Mouse (Mus musculus): ENCODE data around the gene Pcdh15. TPM values are rescaled to one million over a fixed set of nuclear protein-coding genes. Genes with fewer than 3 reads are reported as not detected.

Pcdh15 gene
- polyA plus RNA-seq, 1 experiment: 0.08 TPM

DNA sequence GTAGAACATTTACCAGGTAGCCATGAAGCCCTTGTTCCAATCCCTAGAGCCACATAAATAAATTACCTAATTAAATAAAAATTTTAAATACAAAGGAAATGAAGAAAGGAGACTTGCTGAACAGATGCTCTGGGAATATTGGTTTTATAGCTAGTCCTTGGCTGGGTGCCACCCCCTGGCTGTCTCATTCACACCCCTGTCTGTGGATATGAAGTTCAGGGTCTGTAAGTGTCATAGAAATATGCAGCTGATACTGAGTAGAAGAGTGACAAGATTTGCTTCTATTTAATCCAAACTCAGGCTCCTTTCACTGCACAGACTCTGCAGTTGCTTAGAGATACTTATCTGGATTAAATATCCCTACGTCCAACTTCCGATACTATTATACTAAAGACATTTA is 1205.0 kb downstream of the Pcdh15 start:
- Histone ChIP-seq H3K36me3 (ENCODE audit: control insufficient read depth, insufficient read depth) (no peaks in the 10 kb centered on the region), H3ac (ENCODE audit: control insufficient read depth, insufficient read length) (no peak overlapping the region), H3K79me2 (ENCODE audit: control insufficient read depth, insufficient read depth) (no peaks in the 10 kb centered on the region), H3K4me2 (ENCODE audit: low read depth) (no peak overlapping the region), H3K27me3 (ENCODE audit: control insufficient read depth, insufficient read depth, insufficient read length) (no peaks in the 10 kb centered on the region), H3K4me3 (no peak overlapping the region)
- no peak for TF ChIP-seq USF1 (IDR thresholded peaks at IDR 0.05; ENCODE audit: low read depth)
- no peak for TF ChIP-seq E2F4 (IDR thresholded peaks at IDR 0.05; ENCODE audit: insufficient read depth)
- TF ChIP-seq SRF (IDR thresholded peaks at IDR 0.05; ENCODE audit: control insufficient read depth, insufficient read length, low read depth): no peak
- TF ChIP-seq MYOG (IDR thresholded peaks at IDR 0.05; ENCODE audit: control insufficient read depth in 1 of 3, insufficient read depth in 1 of 3, insufficient read length in 2 of 3, low read depth in 2 of 3): no peak
- no peak for TF ChIP-seq REST (IDR thresholded peaks at IDR 0.05; ENCODE audit: insufficient read depth, insufficient read length)
- no peak for TF ChIP-seq TCF12 (IDR thresholded peaks at IDR 0.05; ENCODE audit: insufficient read depth, poor library complexity, severe bottlenecking)
- TF ChIP-seq POLR2A (IDR thresholded peaks at IDR 0.05; ENCODE audit: insufficient read length, low read depth): no peak
- TF ChIP-seq TCF3 (IDR thresholded peaks at IDR 0.05; ENCODE audit: insufficient read length, low read depth): no peak
- TF ChIP-seq POLR2AphosphoS2 (IDR thresholded peaks at IDR 0.05; ENCODE audit: insufficient read length, low read depth): no peak
- no peak for TF ChIP-seq MAX (IDR thresholded peaks at IDR 0.05; ENCODE audit: low read depth)
- TF ChIP-seq MYOD1 (IDR thresholded peaks at IDR 0.05; ENCODE audit: control insufficient read depth in 1 of 3, insufficient read length in 2 of 3, low read depth in 2 of 3): no peak
- no peak for TF ChIP-seq CEBPB (IDR thresholded peaks at IDR 0.05; ENCODE audit: insufficient read depth, poor library complexity, severe bottlenecking)

DNA sequence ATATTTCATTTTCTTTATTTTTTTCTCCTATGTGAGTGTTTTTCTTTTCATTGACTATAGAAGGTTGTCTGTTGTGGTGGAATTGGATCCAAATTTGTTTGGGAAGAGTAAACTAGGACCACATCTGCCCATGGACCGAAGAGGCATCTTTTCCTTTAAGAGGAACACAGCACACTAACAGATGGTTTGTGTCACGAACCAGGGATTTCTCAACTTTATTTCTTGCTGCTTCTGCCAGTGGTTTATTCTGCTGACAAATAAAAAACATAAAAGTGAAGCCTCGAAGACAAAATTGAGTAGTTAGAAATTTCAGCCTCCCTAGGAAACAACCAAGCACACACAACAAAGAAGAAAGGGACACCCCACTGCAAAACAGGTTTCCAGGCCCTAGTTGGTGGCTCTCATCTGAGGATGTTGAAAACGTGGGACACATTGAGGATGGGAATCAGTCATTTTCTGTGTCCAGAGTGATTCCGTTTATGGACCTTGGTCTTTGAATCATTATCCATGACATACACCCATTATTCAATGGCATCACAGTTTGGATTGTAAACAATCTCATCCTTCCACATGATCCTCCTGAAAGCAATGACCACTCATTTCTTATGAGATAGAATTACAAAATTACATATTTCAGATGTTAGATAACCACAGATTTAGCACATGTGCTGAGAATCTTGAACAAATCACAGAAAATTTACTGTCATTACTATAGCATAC is 1206.5 kb downstream of the Pcdh15 start:
- Histone ChIP-seq H3K79me2 (ENCODE audit: control insufficient read depth, insufficient read depth) (no peaks in the 10 kb centered on the region), H3K4me3 (no peak overlapping the region), H3K4me2 (ENCODE audit: low read depth) (no peak overlapping the region), H3K27me3 (ENCODE audit: control insufficient read depth, insufficient read depth, insufficient read length) (no peaks in the 10 kb centered on the region), H3ac (ENCODE audit: control insufficient read depth, insufficient read length) (no peak overlapping the region), H3K36me3 (ENCODE audit: control insufficient read depth, insufficient read depth) (no peaks in the 10 kb centered on the region)
- no peak for TF ChIP-seq MYOG (IDR thresholded peaks at IDR 0.05; ENCODE audit: control insufficient read depth in 1 of 3, insufficient read depth in 1 of 3, insufficient read length in 2 of 3, low read depth in 2 of 3)
- no peak for TF ChIP-seq MYOD1 (IDR thresholded peaks at IDR 0.05; ENCODE audit: control insufficient read depth in 1 of 3, insufficient read length in 2 of 3, low read depth in 2 of 3)
- no peak for TF ChIP-seq E2F4 (IDR thresholded peaks at IDR 0.05; ENCODE audit: insufficient read depth)
- no peak for TF ChIP-seq MAX (IDR thresholded peaks at IDR 0.05; ENCODE audit: low read depth)
- TF ChIP-seq REST (IDR thresholded peaks at IDR 0.05; ENCODE audit: insufficient read depth, insufficient read length): no peak

DNA sequence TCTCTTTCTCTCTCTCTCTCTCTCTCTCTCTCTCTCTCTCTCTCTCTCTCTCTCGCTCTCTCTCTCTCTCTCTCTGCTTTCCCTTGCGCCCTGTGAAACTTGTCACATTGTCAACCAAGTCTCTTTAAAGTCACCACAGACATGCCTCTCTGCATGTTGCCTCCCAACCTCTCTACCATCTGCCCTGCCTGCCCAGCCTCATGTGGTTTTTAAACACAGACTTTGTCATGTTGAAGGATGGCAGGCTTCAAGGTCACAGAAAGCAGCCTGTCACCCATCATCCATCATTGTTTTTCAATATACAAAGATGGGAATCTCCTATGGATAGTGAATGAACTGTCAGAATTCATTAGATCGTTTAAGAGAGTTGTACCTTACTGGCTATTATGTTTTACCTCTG is 1207.9 kb downstream of the Pcdh15 start:
- Histone ChIP-seq H3K4me2 (ENCODE audit: low read depth) (no peak overlapping the region), H3ac (ENCODE audit: control insufficient read depth, insufficient read length) (no peak overlapping the region), H3K27me3 (ENCODE audit: control insufficient read depth, insufficient read depth, insufficient read length) (no peaks in the 10 kb centered on the region), H3K4me3 (no peak overlapping the region), H3K79me2 (ENCODE audit: control insufficient read depth, insufficient read depth) (no peaks in the 10 kb centered on the region), H3K36me3 (ENCODE audit: control insufficient read depth, insufficient read depth) (no peaks in the 10 kb centered on the region)
- no peak for TF ChIP-seq MAX (IDR thresholded peaks at IDR 0.05; ENCODE audit: low read depth)
- no peak for TF ChIP-seq POLR2AphosphoS2 (IDR thresholded peaks at IDR 0.05; ENCODE audit: insufficient read length, low read depth)
- TF ChIP-seq E2F4 (IDR thresholded peaks at IDR 0.05; ENCODE audit: insufficient read depth): no peak
- no peak for TF ChIP-seq REST (IDR thresholded peaks at IDR 0.05; ENCODE audit: insufficient read depth, insufficient read length)
- no peak for TF ChIP-seq TCF12 (IDR thresholded peaks at IDR 0.05; ENCODE audit: insufficient read depth, poor library complexity, severe bottlenecking)
- TF ChIP-seq POLR2A (IDR thresholded peaks at IDR 0.05; ENCODE audit: insufficient read length, low read depth): no peak
- no peak for TF ChIP-seq USF1 (IDR thresholded peaks at IDR 0.05; ENCODE audit: low read depth)
- no peak for TF ChIP-seq TCF3 (IDR thresholded peaks at IDR 0.05; ENCODE audit: insufficient read length, low read depth)
- TF ChIP-seq MYOD1 (IDR thresholded peaks at IDR 0.05; ENCODE audit: control insufficient read depth in 1 of 3, insufficient read length in 2 of 3, low read depth in 2 of 3): no peak
- TF ChIP-seq SRF (IDR thresholded peaks at IDR 0.05; ENCODE audit: control insufficient read depth, insufficient read length, low read depth): no peak

DNA sequence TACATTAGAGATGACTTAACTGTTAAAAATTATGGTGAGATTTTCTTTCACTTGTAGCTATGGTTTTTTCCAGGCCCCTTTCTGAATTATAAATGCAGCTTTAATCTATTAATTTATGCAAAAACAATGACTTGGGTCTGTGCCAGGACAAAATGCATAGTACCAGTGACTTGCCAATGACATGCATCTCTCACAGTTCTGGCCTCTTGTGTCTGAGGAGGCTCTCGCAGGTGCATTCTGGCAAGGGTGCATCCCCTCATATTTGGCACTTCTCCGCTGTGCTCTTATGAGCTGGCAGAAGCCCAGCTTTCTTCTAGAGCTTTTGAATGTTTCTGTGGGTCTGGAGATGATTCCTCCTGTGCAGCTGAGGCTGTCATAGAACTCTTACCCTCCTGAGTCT is 1216.9 kb downstream of the Pcdh15 start:
- no peak overlapping the region for H3K4me3 ChIP-seq
- TF ChIP-seq POLR2AphosphoS2 (IDR thresholded peaks at IDR 0.05; ENCODE audit: insufficient read length, low read depth) (no peak), E2F4 (IDR thresholded peaks at IDR 0.05; ENCODE audit: insufficient read depth) (no peak), CEBPB (IDR thresholded peaks at IDR 0.05; ENCODE audit: insufficient read depth, poor library complexity, severe bottlenecking) (no peak), POLR2A (IDR thresholded peaks at IDR 0.05; ENCODE audit: insufficient read length, low read depth) (no peak)
- H3K4me2 ChIP-seq (ENCODE audit: low read depth): no peak overlapping the region
- H3K27me3 ChIP-seq (ENCODE audit: control insufficient read depth, insufficient read depth, insufficient read length): no peaks in the 10 kb centered on the region
- H3K36me3 ChIP-seq (ENCODE audit: control insufficient read depth, insufficient read depth): no peaks in the 10 kb centered on the region
- no peak overlapping the region for H3ac ChIP-seq (ENCODE audit: control insufficient read depth, insufficient read length)
- H3K79me2 ChIP-seq (ENCODE audit: control insufficient read depth, insufficient read depth): no peaks in the 10 kb centered on the region

DNA sequence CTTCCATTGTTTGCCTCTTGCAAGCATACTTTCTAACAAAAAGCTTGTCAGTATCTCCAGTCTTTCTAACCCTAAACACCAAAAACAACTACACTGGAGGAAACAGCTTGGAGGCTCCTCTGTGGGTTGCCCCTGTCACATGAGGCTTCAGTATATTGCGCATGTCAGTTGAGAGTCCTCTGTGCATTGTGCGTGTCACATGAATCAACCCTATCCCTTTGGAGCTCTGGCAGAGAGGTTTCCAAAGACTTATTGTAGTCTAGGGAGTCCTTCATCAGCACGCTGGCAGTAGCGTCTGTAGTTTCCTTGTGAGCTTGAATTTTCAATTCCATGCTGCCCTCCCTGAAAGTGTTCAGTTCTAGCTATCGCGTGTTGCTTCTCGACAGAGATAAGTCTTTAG is 1236.3 kb downstream of the Pcdh15 start:
- no peak overlapping the region for H3K4me3 ChIP-seq
- H3K27me3 ChIP-seq (ENCODE audit: control insufficient read depth, insufficient read depth, insufficient read length): no peaks in the 10 kb centered on the region
- no peaks in the 10 kb centered on the region for H3K36me3 ChIP-seq (ENCODE audit: control insufficient read depth, insufficient read depth)
- H3K4me2 ChIP-seq (ENCODE audit: low read depth): no peak overlapping the region
- H3K79me2 ChIP-seq (ENCODE audit: control insufficient read depth, insufficient read depth): no peaks in the 10 kb centered on the region
- H3ac ChIP-seq (ENCODE audit: control insufficient read depth, insufficient read length): no peak overlapping the region
- TF ChIP-seq POLR2AphosphoS2 (IDR thresholded peaks at IDR 0.05; ENCODE audit: insufficient read length, low read depth): no peak
